Mouse (Mus musculus): ENCODE measurements around the gene Spns1.

GRCm38 (mm10) chr7:126374526-126374925, 2.7 kb downstream of the Spns1 start:
- TF ChIP-seq HCFC1 (IDR thresholded peaks at IDR 0.05; ENCODE audit: borderline replicate concordance, insufficient read depth, low read length) (no peak), CHD2 (IDR thresholded peaks at IDR 0.05; ENCODE audit: low read depth, low read length) (no peak)
